Mouse (Mus musculus) induced T-regulatory cell, adult 2 months (primary cell): ENCODE measurements around the gene Hnrnpul2.
"Not testable (repeated sequence)": the region's sequence is repeated elsewhere in the genome, so short reads cannot be mapped to it uniquely, and the experiment has no call there.

Experiments
- DNase-seq: peaks from one replicate; pipeline ENCODE4 v3.0.0-alpha.2; 2012; ENCODE audit warnings: low read depth

Hnrnpul2 gene

DNA sequence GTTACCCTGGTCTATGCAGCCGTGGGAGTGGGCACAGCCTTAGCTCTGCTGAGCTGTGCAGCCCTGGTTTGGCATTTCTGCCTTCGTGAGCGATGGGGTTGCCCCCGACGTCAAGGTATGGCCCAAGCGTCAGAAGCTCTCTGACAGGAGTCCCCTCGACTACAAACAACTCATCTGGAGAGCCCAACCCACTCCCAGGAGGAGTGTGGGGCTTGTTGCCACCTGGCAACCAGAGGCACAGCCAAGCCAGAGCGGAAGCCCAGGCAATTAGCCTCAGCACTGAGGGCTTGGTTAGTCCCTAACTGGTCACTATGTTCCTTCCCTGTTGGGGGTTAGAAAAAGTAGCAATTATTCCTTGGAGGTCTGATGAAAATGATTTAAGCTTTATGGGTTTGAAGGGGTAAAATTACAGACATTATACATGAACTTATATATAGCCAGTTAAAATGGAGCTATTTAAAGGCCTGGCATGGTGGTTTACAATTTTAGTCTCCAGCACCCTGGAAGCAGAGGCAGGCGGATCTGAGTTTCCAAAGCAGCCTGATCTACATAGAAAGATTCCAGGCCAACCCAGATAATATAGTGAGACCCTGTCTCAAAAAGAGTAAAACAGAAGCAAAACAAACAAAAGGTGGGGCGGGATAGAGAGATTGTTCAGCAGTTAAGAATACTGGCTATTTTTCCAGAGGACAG, 32.6 kb downstream of the Hnrnpul2 start:
- no peak for DNase-seq

GRCm38 (mm10) chr19:8853117-8853516, 33.3 kb downstream of the Hnrnpul2 start:
- DNase-seq, result no peak

- peak; percentile 68 for DNase-seq
Measured at GRCm38 (mm10) chr19:8857689-8858088, 37.9 kb downstream of the Hnrnpul2 start.

DNA sequence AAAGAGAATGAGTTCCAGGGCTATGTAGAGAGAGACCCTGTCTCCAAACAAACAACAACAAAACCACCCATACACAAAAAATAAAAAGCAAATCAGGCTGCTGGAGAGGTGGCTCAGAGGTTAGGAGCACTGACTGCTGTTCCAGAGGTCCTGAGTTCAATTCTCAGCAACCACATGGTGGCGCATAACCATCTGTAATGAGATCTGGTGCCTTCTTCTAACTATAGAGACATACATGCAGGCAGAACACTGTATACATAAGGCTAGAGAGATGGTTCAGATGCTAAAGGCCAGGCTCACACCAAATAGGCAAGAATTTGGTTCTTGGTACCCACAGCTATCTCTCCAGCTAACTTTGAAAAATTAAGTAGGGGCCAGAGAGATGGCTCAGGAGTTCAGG, 39.2 kb downstream of the Hnrnpul2 start:
- peak; percentile 75 for DNase-seq

DNA sequence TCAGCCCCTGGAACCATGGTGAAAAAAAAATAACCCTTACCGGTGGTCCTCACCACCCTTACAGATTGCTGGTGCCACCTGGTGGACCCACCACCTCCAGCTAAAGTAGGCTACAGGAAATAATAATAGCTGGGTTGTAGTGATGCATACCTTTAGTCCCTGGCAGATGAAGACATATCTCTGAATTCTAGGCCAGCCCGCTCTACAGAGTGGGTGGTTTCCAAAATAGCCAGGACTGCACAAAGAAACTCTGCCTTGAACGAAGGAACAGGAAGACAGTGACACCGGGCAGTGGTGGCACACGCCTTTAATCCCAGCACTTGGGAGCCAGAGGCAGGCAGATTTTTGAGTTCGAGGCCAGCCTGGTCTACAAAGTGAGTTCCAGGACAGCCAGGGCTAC, 44.5 kb downstream of the Hnrnpul2 start:
- no peak for DNase-seq

DNA sequence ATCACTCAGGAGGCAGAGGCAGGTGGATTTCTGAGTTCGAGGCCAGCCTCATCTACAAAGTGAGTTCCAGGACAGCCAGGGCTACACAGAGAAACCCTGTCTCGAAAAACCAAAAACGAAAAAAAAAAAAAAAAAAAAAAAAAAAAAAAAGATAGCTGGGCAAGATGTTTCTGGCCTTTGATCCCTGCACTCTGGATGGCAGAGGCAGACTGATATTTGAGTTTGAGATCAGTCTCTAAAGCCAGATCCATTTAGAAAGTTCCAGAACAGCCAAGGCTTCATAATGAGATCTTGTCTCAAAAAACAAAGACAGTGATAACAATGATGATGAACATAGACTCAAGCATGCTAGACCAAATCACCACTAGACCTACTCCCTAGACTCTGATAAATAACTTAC, 50.6 kb downstream of the Hnrnpul2 start:
- DNase-seq, result not testable (repeated sequence)

- DNase-seq, result no peak
Measured at GRCm38 (mm10) chr19:8870838-8871237, 51.0 kb downstream of the Hnrnpul2 start.

DNA sequence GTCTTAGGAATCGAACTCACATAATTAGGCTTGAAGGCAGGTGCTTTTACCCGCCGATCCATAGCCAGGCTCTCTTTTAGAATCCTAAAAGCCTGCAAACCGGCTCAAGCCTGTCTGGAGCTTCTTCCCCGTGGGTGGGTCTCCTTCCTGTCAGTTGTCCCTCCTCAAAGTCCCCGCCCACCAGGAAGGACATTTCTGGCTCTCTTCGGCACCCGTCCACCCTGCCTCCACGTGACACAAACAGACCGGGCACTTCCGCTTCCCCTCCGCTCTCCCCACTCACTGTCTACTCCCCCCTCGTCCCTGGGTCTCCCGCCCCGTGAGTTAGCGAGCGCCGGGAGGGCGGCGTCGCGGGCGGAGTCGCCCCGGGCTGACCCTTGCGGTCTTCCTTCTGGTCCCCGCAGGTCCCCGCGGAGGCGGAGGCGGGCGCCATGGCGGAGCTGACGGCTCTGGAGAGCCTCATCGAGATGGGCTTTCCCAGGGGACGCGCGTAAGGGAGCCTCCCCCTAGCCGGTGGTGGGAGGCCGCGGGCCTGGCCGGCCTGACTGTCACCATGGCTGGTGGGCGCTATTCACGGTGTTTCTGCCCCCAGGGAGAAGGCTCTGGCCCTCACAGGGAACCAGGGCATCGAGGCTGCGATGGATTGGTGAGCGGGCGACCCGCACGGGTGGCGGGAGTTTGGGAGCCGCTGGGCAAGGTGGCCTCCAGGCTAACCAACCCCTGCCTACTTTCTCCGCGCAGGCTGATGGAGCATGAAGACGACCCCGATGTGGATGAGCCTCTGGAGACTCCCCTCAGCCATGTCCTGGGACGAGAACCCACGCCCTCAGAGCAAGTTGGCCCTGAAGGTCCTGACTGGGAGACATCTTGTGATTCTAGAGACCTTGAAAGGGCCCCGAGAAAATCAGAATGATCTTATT, 51.7 kb downstream of the Hnrnpul2 start, which contains the start of gene Ubxn1:
Ubxn1 (plus strand) TSS at position 230 of the 920 bp plus-strand sequence.
- DNase-seq, result peak; percentile 97

- peak; percentile 23 for DNase-seq
Measured at GRCm38 (mm10) chr19:8872266-8872840, 52.5 kb downstream of the Hnrnpul2 start.

DNA sequence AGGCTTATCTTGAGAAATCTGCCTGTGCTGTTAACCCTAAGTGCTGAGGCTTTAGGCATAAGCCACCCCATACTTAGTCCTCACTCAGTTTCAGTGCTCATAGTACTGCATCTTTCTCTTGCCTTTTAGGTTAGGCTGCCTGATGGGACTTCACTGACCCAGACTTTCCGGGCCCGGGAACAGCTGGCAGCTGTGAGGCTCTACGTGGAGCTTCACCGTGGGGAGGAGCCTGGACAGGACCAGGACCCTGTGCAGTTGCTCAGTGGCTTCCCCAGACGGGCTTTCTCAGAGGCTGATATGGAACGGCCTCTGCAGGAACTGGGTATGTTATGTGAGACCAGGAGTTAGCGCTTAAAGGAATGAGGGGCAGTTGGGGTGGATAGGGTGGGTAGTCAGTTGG, 55.2 kb downstream of the Hnrnpul2 start:
- DNase-seq, result no peak

- peak; percentile 92 for DNase-seq
Measured at GRCm38 (mm10) chr19:8880311-8881033, 60.7 kb downstream of the Hnrnpul2 start, which contains the start of gene Uqcc3. Gene Uqcc3, minus strand, starts transcription at chr19:8880923.

DNA sequence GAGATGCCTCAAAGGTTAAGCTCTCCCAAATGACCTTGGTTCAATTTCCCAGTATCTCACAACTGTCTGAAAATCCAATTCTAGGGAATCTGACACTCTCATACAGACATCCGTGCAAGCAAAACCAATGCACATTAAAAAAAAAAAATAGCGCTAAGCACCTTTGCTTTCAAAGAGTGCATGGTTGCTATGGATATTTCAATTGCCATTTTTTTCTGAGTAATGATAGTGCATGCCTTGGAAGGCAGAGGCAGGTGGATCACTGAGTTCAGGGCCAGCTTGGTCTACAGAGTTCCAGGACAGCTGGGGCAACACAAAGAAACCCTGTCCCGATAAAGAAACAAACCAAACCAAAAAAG, 61.2 kb downstream of the Hnrnpul2 start:
- no peak for DNase-seq

DNA sequence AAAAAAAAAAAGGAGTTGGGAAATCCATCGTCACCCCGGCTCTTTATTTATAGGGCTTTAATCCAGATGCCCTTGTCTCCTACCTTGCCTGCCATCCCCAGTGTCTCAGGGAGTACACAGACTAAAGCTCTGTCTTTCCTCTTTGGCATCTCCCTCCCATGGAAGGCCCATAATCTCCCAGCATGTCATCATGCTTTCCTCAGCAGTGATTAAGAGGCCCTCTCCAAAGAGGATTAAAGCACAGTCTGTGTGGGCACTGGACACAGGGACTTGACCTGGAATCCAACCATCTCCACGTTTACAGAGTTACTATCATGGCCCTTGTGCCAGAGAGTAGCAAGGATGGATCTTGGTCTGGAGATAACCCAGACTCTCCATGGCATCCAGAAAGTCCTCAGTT, 63.8 kb downstream of the Hnrnpul2 start, which contains the start of the genes Lbhd1 and Gm49403:
Lbhd1 (plus strand) TSS at position 117 of the 400 bp plus-strand sequence.
Gm49403 (plus strand) TSS at position 315 of the 400 bp plus-strand sequence.
- no peak for DNase-seq
